Mouse (Mus musculus): Measurements from ENCODE around the gene Gpr68. TPM values are rescaled to one million over a fixed set of nuclear protein-coding genes. Genes with fewer than 3 reads are reported as not detected.

Gpr68 gene
- polyA plus RNA-seq, 2 experiments from 2014 or later = 55.7 to 78.7 TPM

DNA sequence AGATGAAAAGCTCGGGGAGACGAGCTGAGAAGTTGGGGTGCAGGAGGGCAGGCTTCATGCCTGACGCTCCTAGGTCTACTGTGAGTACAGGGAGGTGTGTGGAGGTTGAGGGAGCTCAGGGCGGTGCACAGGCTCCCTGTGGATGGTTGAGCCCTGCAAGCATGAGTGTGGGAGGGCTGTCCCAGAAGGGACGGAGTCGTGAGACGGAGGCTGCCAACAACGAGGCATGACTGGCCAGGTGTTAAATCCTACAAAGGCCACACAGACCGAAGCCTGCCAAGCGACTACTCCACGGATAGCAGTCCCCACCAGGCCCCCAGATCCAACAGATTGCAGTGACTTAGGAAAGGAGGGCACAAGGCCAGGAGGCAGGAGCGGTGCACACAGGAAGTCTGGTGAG, 2.7 kb upstream of the Gpr68 start:
- no peak for ATAC-seq

- no peak for ATAC-seq
Observed at GRCm38 (mm10) chr12:100909765-100910164, 1.8 kb upstream of the Gpr68 start.

DNA sequence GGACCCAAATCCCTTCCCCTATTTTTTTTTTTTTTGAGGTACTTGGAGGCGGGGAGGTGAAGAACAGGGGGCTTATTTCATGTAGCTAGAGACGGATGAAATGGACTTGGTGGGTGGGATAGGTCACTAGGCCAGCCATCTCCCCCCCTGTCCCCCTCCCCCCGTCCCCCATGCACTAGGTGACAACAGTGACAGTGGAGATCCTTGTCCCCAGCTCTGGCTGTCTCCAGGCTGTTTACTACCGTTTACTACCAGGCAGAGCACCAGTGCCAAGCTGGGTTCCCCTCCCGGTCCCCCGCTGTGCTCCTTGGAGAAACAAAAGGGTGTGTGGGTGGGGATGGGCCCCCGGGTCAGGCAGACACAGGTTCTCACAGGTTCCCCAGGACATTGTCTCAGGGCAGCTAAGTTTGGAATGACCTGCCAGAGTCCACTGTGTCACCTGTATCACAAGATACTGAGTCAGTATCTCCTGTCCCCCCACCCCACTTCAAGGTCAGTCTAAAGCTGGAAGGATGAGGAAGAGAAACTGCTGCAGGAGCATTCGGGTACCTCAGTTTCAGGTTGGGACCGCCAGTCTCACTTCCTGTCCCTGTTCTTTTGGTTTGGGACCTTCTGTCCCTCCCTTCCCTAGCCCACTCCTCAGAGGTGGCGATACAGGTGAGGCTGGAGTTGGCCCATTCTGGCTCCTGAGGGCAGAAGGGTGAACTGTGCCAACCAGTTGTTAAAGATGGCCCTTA, 468 bp upstream of the Gpr68 start:
- ATAC-seq = no peak

DNA sequence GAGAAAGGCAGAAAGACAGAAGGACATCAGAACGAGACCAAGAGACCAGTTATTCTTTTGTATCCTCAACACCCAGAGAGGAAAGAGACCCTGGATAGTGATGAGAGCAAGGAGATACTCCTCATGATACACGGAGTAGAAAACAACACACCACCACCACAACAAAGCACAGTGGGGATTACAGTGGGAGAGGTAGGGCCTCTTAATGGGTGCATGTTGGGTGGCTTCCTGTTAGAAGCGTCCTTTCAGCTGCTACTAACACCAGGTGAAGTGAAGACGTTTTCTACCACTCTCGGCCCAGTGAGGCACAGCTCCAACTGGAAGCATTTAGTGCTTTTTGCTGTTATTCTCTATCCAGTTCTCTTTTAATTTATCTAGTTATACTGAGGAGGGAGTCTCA, 1.1 kb downstream of the Gpr68 start:
- peak; percentile 10 for ATAC-seq

- peak; percentile 87 for ATAC-seq
Observed at GRCm38 (mm10) chr12:100903761-100904160, 4.2 kb downstream of the Gpr68 start.

- peak; percentile 12 for ATAC-seq
Observed at GRCm38 (mm10) chr12:100901386-100901785, 6.6 kb downstream of the Gpr68 start.

DNA sequence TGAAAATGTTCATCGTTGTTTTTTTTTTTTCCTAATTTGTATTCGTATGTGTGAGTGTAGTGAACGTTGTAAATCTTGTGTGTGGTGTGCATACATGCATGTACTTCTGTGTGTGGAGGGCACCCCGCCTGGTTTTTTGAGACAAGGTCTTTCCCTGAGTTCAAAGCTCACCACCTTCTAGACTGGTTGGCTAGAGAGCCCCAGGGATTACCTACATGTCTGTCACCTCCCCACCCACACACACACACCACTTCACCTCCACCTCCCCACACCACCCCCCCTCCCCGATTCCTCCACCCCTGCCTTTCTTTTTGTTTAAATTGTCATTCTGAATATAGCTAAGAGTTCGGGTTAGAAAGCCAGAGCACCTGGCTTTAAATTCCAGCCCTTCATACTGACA, 7.1 kb downstream of the Gpr68 start:
- no peak for ATAC-seq

GRCm38 (mm10) chr12:100899111-100899640, 8.8 kb downstream of the Gpr68 start:
- no peak for ATAC-seq

GRCm38 (mm10) chr12:100897736-100898650, 10.0 kb downstream of the Gpr68 start:
- no peak for ATAC-seq

DNA sequence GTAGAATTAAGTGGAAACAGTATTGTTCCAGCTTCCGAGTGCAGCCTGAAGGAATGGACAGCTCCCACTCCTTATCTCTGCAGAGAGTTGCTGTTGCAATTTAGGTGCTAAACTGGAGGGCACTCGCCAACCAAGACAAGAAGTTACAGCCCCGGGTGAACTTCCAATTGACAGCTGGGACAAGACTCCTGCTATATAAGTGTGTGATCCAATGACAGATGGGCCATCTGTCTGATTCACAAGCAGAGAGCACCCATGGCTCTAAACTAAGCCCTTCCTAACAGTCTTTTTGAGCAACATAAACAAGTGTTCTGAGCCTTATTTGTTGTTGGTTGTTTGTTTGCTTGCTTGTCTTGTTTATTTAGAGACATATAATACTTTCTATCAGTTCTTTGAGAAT, 11.3 kb downstream of the Gpr68 start:
- no peak for ATAC-seq

DNA sequence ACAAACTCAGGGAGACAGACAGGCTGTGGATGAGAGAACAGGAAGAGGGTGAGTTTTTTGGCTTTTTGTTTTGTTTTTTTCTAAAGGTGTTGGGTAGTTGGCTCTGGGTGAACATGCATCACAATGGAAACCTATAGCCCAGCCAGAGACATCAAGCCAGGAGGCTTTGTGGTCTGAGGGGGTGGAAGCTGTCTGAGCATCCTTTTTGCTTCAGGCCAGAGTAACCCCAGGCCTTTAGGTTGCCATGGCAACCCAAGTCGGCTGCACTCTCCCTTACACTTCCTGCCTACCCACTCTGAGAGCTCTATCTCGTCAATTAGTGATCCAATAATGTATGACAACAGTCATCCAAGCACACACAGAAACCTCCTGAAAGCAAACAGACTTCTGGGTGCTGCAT, 12.5 kb downstream of the Gpr68 start:
- peak; percentile 76 for ATAC-seq

DNA sequence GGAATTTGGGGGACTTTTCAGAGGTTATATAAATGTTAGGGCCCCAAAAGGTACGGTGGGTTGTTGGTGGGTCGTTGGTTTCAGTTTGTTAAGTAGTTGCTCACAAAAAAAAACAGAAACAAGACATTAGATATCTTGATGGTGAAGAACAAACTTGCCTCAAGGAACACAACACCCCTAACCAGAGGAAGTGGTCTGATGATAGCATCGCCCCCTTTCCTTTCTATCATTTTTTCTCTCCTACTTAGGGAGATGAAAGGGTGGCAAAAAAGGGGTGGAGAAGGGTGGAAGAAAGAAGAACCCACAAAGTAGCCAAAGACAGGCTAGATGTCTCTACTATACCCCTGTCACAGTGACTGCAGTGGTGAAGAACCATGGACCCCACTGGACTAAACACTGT, 17.4 kb downstream of the Gpr68 start:
- ATAC-seq = peak; percentile 45

- peak; percentile 60 for ATAC-seq
Observed at GRCm38 (mm10) chr12:100887801-100888258, 20.2 kb downstream of the Gpr68 start.

- ATAC-seq = no peak
Observed at GRCm38 (mm10) chr12:100886877-100887276, 21.1 kb downstream of the Gpr68 start.

DNA sequence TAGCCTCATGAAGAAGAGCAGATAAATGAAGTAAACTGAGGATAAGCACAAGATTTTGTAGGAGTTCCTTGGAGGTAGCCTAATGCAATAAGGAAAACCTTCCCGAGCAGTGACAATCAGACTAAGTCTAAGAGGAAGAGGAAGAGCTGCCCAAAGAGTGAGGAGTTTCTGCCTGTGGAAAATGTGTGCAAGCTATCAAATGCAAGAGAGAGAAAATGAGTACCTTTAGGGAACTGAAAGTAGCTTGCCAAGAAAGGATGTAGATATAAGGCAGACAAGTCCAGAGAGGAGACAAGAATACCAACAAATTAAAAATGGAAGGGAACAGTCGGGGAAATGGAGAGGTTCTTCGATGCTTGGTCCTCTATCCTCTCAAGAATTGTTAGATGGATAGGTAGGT, 22.4 kb downstream of the Gpr68 start:
- no peak for ATAC-seq

- ATAC-seq = peak; percentile 72
Observed at GRCm38 (mm10) chr12:100883168-100883567, 24.8 kb downstream of the Gpr68 start.

GRCm38 (mm10) chr12:100878556-100878955, 29.4 kb downstream of the Gpr68 start:
- ATAC-seq = no peak

DNA sequence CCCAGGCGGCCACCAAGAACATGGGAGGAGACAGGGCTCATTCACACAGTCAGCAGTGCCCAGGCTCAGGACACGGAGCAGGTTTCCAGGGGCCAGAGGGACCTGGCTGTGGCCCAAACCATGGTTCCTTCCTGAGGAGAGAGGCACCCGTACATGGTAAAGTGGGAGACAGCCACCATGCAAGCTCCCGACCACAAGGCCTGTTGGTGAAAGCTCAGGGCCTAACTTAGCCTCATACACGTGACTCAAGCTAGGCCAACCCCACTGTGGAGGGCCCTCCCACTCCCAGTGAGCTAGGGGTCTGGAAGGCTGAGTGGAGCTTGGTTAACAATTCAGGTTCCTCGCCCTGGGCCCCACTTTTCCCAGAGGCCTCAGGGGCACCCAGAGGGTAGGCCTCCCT, 30.1 kb downstream of the Gpr68 start:
- ATAC-seq = no peak

DNA sequence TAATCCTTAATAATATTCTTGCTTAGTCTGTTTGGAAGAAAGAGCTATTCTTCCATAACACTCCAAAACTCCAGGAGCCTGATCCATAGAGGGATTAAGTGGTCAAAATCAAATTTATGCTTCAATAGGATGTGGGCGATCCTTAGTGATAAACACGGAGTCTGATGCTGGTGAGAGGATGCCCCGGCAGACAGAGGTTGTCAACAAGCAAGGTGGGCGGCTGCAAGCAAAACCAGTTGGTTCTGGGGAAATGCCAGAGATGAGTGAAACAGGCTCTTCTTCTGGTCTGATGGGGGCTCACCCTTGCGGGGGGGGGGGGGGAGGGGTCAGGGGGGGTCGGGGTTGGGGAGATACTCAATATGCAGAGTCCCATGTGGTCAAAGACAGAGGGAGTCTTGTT, 32.0 kb downstream of the Gpr68 start:
- ATAC-seq = peak; percentile 53

DNA sequence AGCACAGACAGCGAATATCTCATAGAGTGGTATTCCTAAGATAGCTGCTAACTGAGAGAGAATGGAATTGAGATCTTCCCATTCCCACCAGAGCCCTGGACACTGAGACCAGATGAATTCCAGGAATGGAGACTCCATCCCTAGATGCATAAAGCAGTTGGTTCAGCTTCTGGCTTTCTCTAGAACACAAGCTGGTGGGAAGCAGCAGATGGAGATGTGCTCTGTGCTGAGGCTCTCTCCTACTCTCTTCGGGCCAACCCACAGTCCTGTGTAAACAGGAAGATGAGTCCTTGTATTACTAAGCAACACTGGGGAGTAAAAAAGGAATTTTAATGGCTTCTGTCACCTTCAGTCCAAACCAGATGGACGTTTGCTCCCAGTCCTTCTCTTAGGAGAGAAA, 32.4 kb downstream of the Gpr68 start:
- no peak for ATAC-seq

DNA sequence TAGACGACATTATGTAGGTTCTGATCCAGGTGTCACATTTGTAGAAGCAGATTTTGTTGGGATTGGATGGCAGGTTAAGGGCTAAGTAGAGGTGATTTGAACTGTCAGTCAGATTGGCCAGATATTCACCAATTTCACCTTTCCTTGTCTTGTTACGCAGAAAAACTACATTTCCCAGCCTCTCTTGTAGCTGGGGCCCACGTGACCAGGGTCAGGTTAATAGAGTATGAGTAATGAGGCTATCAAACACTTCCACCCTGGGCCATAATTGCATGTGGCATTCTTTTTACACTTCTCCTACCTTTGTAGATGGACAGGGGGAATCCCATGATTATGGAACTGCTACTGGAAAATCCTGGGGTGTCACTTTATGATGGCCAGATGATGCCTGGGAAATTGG, 34.4 kb downstream of the Gpr68 start:
- no peak for ATAC-seq

- ATAC-seq = peak; percentile 16
Observed at GRCm38 (mm10) chr12:100871841-100872240, 36.2 kb downstream of the Gpr68 start.

DNA sequence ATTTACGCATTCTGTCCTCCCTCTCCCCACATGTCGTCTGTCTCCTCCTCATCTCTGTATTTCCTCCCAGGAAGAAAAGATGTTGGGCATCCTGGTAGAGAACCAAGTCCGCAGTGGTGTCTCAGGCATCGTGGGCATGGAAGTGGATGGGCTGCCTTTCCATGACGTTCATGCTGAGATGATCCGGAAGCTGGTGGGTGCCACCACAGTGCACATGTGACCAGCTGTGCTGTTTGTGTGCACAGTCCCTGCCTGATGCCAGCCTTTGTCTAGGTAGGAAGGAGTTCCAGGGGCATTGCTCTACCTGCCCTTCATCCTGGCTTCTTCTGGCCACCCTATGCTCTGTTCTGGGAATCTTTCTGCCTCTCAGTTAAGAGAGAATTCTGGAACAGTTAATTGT, 36.8 kb downstream of the Gpr68 start:
- ATAC-seq = no peak

Data from activated CD4-positive, CD25-positive, alpha-beta regulatory T cell, adult 4 months (primary cell).